Mouse (Mus musculus) liver, embryonic 16.5 days (tissue): ENCODE data around the gene Gmds. TPM values are rescaled to one million over a fixed set of nuclear protein-coding genes. Genes with fewer than 3 reads are reported as not detected.

ENCODE experiments used
- ATAC-seq: fragments of 200-750 bp; cut with Nextera tagmentation; 2 replicates; pipeline ENCODE4 v1.8.0; 2017; ENCODE audit warnings: low read depth, mild to moderate bottlenecking, moderate number of reproducible peaks, moderate library complexity
- H3K27ac ChIP-seq: fragments of 300-500 bp; sonication (generic); 2 replicates; pipeline ENCODE4 v1.5.1; 2014; ENCODE audit warnings: mild to moderate bottlenecking, low read length
- H3K27me3 ChIP-seq: fragments of 300-500 bp; sonication (generic); 2 replicates; pipeline ENCODE4 v1.6.1; 2014; ENCODE audit warnings: low read depth, low read length, mixed read lengths; ENCODE audit not compliant: control insufficient read depth, insufficient read depth
- H3K36me3 ChIP-seq: fragments of 300-500 bp; sonication (generic); 2 replicates; pipeline ENCODE4 v1.6.1; 2014; ENCODE audit warnings: mild to moderate bottlenecking; ENCODE audit not compliant: control insufficient read depth, insufficient read depth
- H3K4me1 ChIP-seq: fragments of 300-500 bp; sonication (generic); 2 replicates; pipeline ENCODE4 v1.6.1; 2014; ENCODE audit warnings: low read depth, low read length, mixed read lengths; ENCODE audit not compliant: control insufficient read depth
- H3K4me2 ChIP-seq: fragments of 300-500 bp; sonication (generic); 2 replicates; pipeline ENCODE4 v1.6.1; 2014; ENCODE audit warnings: low read depth, low read length, mixed read lengths
- H3K4me3 ChIP-seq: fragments of 300-500 bp; sonication (generic); 2 replicates; pipeline ENCODE4 v1.5.1; 2014; ENCODE audit warnings: low read depth, mild to moderate bottlenecking, low read length
- H3K9ac ChIP-seq: fragments of 300-500 bp; sonication (generic); 2 replicates; pipeline ENCODE4 v1.6.1; 2014; ENCODE audit warnings: low read depth, low read length
- H3K9me3 ChIP-seq: fragments of 300-500 bp; sonication (generic); replicated peaks from 2 replicates; pipeline ENCODE4 v1.6.1; 2016; ENCODE audit warnings: low read length; ENCODE audit not compliant: control insufficient read depth
- WGBS: fragments of 180-500 bp; shearing (Covaris S2); extraction: QIAGEN DNeasy Blood & Tissue Kit; methylation state at CpG from one replicate; pipeline ENCODE4 v1.1.7; 2014; ENCODE audit not compliant: insufficient replicate concordance; 5-methylcytosine and 5-hydroxymethylcytosine counted together
- polyA plus RNA-seq: library from polyadenylated mRNA; unstranded; fragments of >200 nt; fragmentation: Nextera tagmentation; extraction: Ambion mirVana; gene quantifications from 2 replicates; pipeline ENCODE4 v1.2.1, GENCODE M21; 2015

Gmds gene
- polyA plus RNA-seq, 1 experiment from 2014 or later = 6.8 TPM

GRCm38 (mm10) chr13:31810693-31811541 lies 527.6 kb downstream of the Gmds start:
- Histone ChIP-seq H3K4me3 (peak overlapping the region; percentile 36), H3K27ac (no peak overlapping the region), H3K4me1 (peaks cover 15% of the 10 kb centered on the region), H3K4me2 (peak overlapping the region; percentile 47), H3K27me3 (peaks cover 81% of the 10 kb centered on the region), H3K9me3 (no peaks in the 10 kb centered on the region), H3K36me3 (no peaks in the 10 kb centered on the region), H3K9ac (no peak overlapping the region)
- 3% methylated on average over 59 of the region's 65 CpGs for WGBS
- no peak for ATAC-seq

GRCm38 (mm10) chr13:31810375-31810692 lies 528.2 kb downstream of the Gmds start:
- H3K9ac ChIP-seq = no peak overlapping the region
- no peak overlapping the region for H3K4me2 ChIP-seq
- H3K4me3 ChIP-seq = no peak overlapping the region
- H3K4me1 ChIP-seq = peaks cover 15% of the 10 kb centered on the region
- 5% methylated on average over 9 of the region's 9 CpGs for WGBS
- no peaks in the 10 kb centered on the region for H3K9me3 ChIP-seq
- ATAC-seq = no peak
- peaks cover 82% of the 10 kb centered on the region for H3K27me3 ChIP-seq
- H3K27ac ChIP-seq = no peak overlapping the region
- H3K36me3 ChIP-seq = no peaks in the 10 kb centered on the region

GRCm38 (mm10) chr13:31809701-31810100 lies 528.8 kb downstream of the Gmds start:
- Histone ChIP-seq H3K9me3 (no peaks in the 10 kb centered on the region), H3K9ac (no peak overlapping the region), H3K36me3 (no peaks in the 10 kb centered on the region), H3K27me3 (peaks cover 88% of the 10 kb centered on the region), H3K4me3 (no peak overlapping the region), H3K4me1 (peaks cover 15% of the 10 kb centered on the region), H3K4me2 (no peak overlapping the region), H3K27ac (no peak overlapping the region)
- ATAC-seq = no peak
- 17% methylated on average over 6 of the region's 6 CpGs for WGBS

- WGBS = 8% methylated on average over 16 of the region's 16 CpGs
- no peak overlapping the region for H3K9ac ChIP-seq
- peak overlapping the region; percentile 59 for H3K4me3 ChIP-seq
- H3K27ac ChIP-seq = no peak overlapping the region
- H3K4me2 ChIP-seq = peak overlapping the region; percentile 78
- ATAC-seq = no peak
- no peaks in the 10 kb centered on the region for H3K36me3 ChIP-seq
- peaks cover 93% of the 10 kb centered on the region for H3K27me3 ChIP-seq
- peaks cover 15% of the 10 kb centered on the region for H3K4me1 ChIP-seq
- H3K9me3 ChIP-seq = no peaks in the 10 kb centered on the region
Measured at GRCm38 (mm10) chr13:31808804-31809420, 529.6 kb downstream of the Gmds start.

GRCm38 (mm10) chr13:31808116-31808803 lies 530.3 kb downstream of the Gmds start:
- ATAC-seq = no peak
- H3K27ac ChIP-seq = no peak overlapping the region
- peaks cover 93% of the 10 kb centered on the region for H3K27me3 ChIP-seq
- H3K9ac ChIP-seq = no peak overlapping the region
- H3K36me3 ChIP-seq = no peaks in the 10 kb centered on the region
- peak overlapping the region; percentile 59 for H3K4me3 ChIP-seq
- peak overlapping the region; percentile 78 for H3K4me2 ChIP-seq
- H3K9me3 ChIP-seq = no peaks in the 10 kb centered on the region
- peaks cover 15% of the 10 kb centered on the region for H3K4me1 ChIP-seq
- WGBS = under 1% methylated on average over 67 of the region's 73 CpGs

- no peak overlapping the region for H3K27ac ChIP-seq
- peaks cover 15% of the 10 kb centered on the region for H3K4me1 ChIP-seq
- WGBS = 1% methylated on average over 46 of the region's 47 CpGs
- H3K9ac ChIP-seq = no peak overlapping the region
- H3K36me3 ChIP-seq = no peaks in the 10 kb centered on the region
- H3K4me3 ChIP-seq = peak overlapping the region; percentile 59
- no peaks in the 10 kb centered on the region for H3K9me3 ChIP-seq
- peaks cover 93% of the 10 kb centered on the region for H3K27me3 ChIP-seq
- H3K4me2 ChIP-seq = peak overlapping the region; percentile 78; the same call in 1 of the 2 replicates
- no peak for ATAC-seq
Measured at GRCm38 (mm10) chr13:31807736-31808115, 530.8 kb downstream of the Gmds start.

GRCm38 (mm10) chr13:31806890-31807735 lies 531.4 kb downstream of the Gmds start:
- Histone ChIP-seq H3K27me3 (peaks cover 93% of the 10 kb centered on the region), H3K36me3 (no peaks in the 10 kb centered on the region), H3K4me1 (peaks cover 15% of the 10 kb centered on the region), H3K4me2 (peak overlapping the region; percentile 78), H3K27ac (no peak overlapping the region), H3K9ac (no peak overlapping the region), H3K9me3 (no peaks in the 10 kb centered on the region), H3K4me3 (peak overlapping the region; percentile 59)
- WGBS = under 1% methylated on average over 100 of the region's 101 CpGs
- ATAC-seq = no peak

GRCm38 (mm10) chr13:31806428-31806832 lies 532.1 kb downstream of the Gmds start, which contains the start of gene Foxc1:
Foxc1 (plus strand) TSS chr13:31806633.
- Histone ChIP-seq H3K9ac (no peak within 1 kb of the TSS), H3K4me3 (peak within 1 kb of the TSS; percentile 59), H3K4me1 (peaks cover 18% of the 10 kb centered on the region), H3K36me3 (no peaks in the 10 kb centered on the region), H3K9me3 (no peaks in the 10 kb centered on the region), H3K4me2 (peak within 1 kb of the TSS; percentile 78), H3K27ac (no peak within 1 kb of the TSS), H3K27me3 (peaks cover 93% of the 10 kb centered on the region)
- ATAC-seq = peak; percentile 71
- WGBS = under 1% methylated on average over 38 of the region's 40 CpGs
